ENCODE assay signal across 16 mouse cellular contexts in the genomic region with DNA sequence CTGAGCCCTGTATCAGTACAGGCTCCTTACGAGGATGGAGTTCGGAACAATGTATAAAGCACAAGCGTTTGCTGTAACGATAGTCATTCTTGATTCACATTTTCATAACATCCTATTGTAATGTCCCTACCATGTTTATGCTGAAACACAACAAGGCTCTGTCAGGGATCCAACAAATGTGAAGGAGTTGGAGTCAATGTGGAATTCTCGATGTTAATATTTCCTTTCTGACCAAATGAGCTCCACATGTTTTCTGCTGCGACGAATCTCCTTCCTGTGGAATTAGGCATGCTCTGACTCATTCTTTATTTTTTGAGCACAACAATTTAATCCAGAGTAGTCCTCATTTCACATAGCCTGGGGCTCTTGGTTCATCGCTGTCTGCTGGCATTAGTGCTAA.
DNase-seq lines count a peak whose midpoint lies in the region; ATAC-seq and TF ChIP-seq lines count a peak whose summit lies in the region.
"Had no signal": no experiment of that assay in that cellular context is flagged by ENCODE, and none has a peak within 500 bp of the region (broad histone marks: within the 10 kb centered on the region; RNA-seq: fewer than 3 reads in every experiment).

No protein-coding gene starts in this region.

- H3K4me1 ChIP-seq in midbrain, postnatal 0 days (ENCODE audit: insufficient read depth, low read length), result no peaks in the 10 kb centered on the region
- no peaks in the 10 kb centered on the region for H3K4me1 ChIP-seq in midbrain, embryonic 14.5 days (ENCODE audit: control insufficient read depth, insufficient read depth, low read length)
- peaks cover 5% of the 10 kb centered on the region; the same call in 1 of the 2 replicates for H3K4me1 ChIP-seq in embryonic facial prominence, embryonic 15.5 days
- no peaks in the 10 kb centered on the region for H3K4me1 ChIP-seq in kidney, embryonic 14.5 days (ENCODE audit: control insufficient read depth, insufficient read depth, low read length)
- H3K4me1 ChIP-seq in stomach, postnatal 0 days (replicated peaks; ENCODE audit: control insufficient read depth, insufficient read depth), result no peaks in the 10 kb centered on the region
- no peaks in the 10 kb centered on the region for H3K4me1 ChIP-seq in liver, postnatal 0 days (ENCODE audit: insufficient read depth)
- H3K4me1 ChIP-seq: forebrain, embryonic 13.5 days; heart, embryonic 15.5 days; hindbrain, embryonic 13.5 days; kidney, embryonic 15.5 days; liver, embryonic 12.5 days; midbrain, embryonic 13.5 days had no signal

- no peaks in the 10 kb centered on the region for H3K27me3 ChIP-seq in midbrain, postnatal 0 days (ENCODE audit: insufficient read depth, low read length)
- no peaks in the 10 kb centered on the region for H3K27me3 ChIP-seq in midbrain, embryonic 14.5 days (ENCODE audit: control insufficient read depth, insufficient read depth, low read length)
- no peaks in the 10 kb centered on the region for H3K27me3 ChIP-seq in embryonic facial prominence, embryonic 15.5 days
- H3K27me3 ChIP-seq in kidney, embryonic 14.5 days (ENCODE audit: control insufficient read depth, insufficient read depth, low read length), result no peaks in the 10 kb centered on the region
- H3K27me3 ChIP-seq in stomach, postnatal 0 days (ENCODE audit: control insufficient read depth, insufficient read depth, low read length), result no peaks in the 10 kb centered on the region
- no peaks in the 10 kb centered on the region for H3K27me3 ChIP-seq in liver, postnatal 0 days (ENCODE audit: insufficient read depth, low read length)
- H3K27me3 ChIP-seq: forebrain, embryonic 13.5 days; heart, embryonic 15.5 days; hindbrain, embryonic 13.5 days; kidney, embryonic 15.5 days; liver, embryonic 12.5 days; midbrain, embryonic 13.5 days had no signal

- ATAC-seq in midbrain, postnatal 0 days (ENCODE audit: low FRiP score), result no peak
- no peak for ATAC-seq in midbrain, embryonic 14.5 days (ENCODE audit: low FRiP score, low TSS enrichment)
- ATAC-seq in embryonic facial prominence, embryonic 15.5 days (ENCODE audit: insufficient number of reproducible peaks, low FRiP score, low TSS enrichment, low read depth), result peak; percentile 63
- no peak for ATAC-seq in kidney, embryonic 14.5 days (ENCODE audit: low FRiP score, low TSS enrichment)
- no peak for ATAC-seq in stomach, postnatal 0 days (ENCODE audit: low FRiP score, low TSS enrichment)
- ATAC-seq in liver, postnatal 0 days, result no peak
- ATAC-seq: forebrain, embryonic 13.5 days; liver, embryonic 12.5 days; midbrain, embryonic 13.5 days had no signal

- peak; percentile 3 for DNase-seq in heart, adult 8-10 months (ENCODE audit: low spot score)
- no peak for DNase-seq in heart, postnatal 25 days (ENCODE audit: low spot score)
- DNase-seq in midbrain, postnatal 0 days (ENCODE audit: low spot score), result no peak
- no peak for DNase-seq in midbrain, embryonic 14.5 days
- DNase-seq in stomach, postnatal 0 days (ENCODE audit: low spot score), result no peak
- DNase-seq in liver, postnatal 0 days, result no peak
- DNase-seq: cerebellum, adult 9-11 months; spleen, adult 18-20 months had no signal

- H3K27ac ChIP-seq in midbrain, postnatal 0 days (ENCODE audit: low read depth, low read length), result 0 out of 2 replicates have a peak overlapping the region, but pooled peaks have one; percentile 18
- no peak overlapping the region for H3K27ac ChIP-seq in midbrain, embryonic 14.5 days (replicated peaks; ENCODE audit: low read depth, low read length)
- H3K27ac ChIP-seq in embryonic facial prominence, embryonic 15.5 days (replicated peaks), result peak overlapping the region; percentile 83
- H3K27ac ChIP-seq in kidney, embryonic 14.5 days (ENCODE audit: low read depth, low read length), result no peak overlapping the region
- H3K27ac ChIP-seq in stomach, postnatal 0 days (replicated peaks), result no peak overlapping the region
- H3K27ac ChIP-seq in liver, postnatal 0 days (ENCODE audit: low read depth), result no peak overlapping the region
- H3K27ac ChIP-seq: forebrain, embryonic 13.5 days; heart, embryonic 15.5 days; hindbrain, embryonic 13.5 days; kidney, embryonic 15.5 days; liver, embryonic 12.5 days; midbrain, embryonic 13.5 days had no signal

- WGBS in midbrain, postnatal 0 days, result 81% methylated on average over 8 of the region's 8 CpGs
- WGBS in midbrain, embryonic 14.5 days, result 87% methylated on average over 8 of the region's 8 CpGs
- 35% methylated on average over 8 of the region's 8 CpGs for WGBS in embryonic facial prominence, embryonic 15.5 days
- 88% methylated on average over 8 of the region's 8 CpGs for WGBS in kidney, embryonic 14.5 days
- 50% methylated on average over 8 of the region's 8 CpGs for WGBS in stomach, postnatal 0 days
- WGBS in liver, postnatal 0 days (ENCODE audit: insufficient replicate concordance), result 79% methylated on average over 8 of the region's 8 CpGs

- intact Hi-C loops in heart, postnatal 25 days (cut with DNase I), result loop anchor here (5.0 to 10.0 kb wide), 2 partner anchors 359 to 959 kb away; no protein-coding TSS in a partner anchor

- no peak overlapping the region for H3K4me2 ChIP-seq in midbrain, postnatal 0 days (ENCODE audit: low read depth, low read length, poor library complexity, severe bottlenecking)
- H3K4me2 ChIP-seq in midbrain, embryonic 14.5 days (ENCODE audit: low read length), result no peak overlapping the region
- no peak overlapping the region for H3K4me2 ChIP-seq in embryonic facial prominence, embryonic 15.5 days (replicated peaks)
- H3K4me2 ChIP-seq in kidney, embryonic 14.5 days (replicated peaks; ENCODE audit: low read depth, low read length), result no peak overlapping the region
- no peak overlapping the region for H3K4me2 ChIP-seq in stomach, postnatal 0 days (replicated peaks; ENCODE audit: low read depth)
- no peak overlapping the region for H3K4me2 ChIP-seq in liver, postnatal 0 days (ENCODE audit: low read depth, low read length)
- H3K4me2 ChIP-seq: forebrain, embryonic 13.5 days; heart, embryonic 15.5 days; hindbrain, embryonic 13.5 days; kidney, embryonic 15.5 days; liver, embryonic 12.5 days; midbrain, embryonic 13.5 days had no signal

- H3K36me3 ChIP-seq in midbrain, postnatal 0 days (ENCODE audit: insufficient read depth, low read length), result no peaks in the 10 kb centered on the region
- H3K36me3 ChIP-seq in midbrain, embryonic 14.5 days (ENCODE audit: control insufficient read depth, insufficient read depth, low read length), result no peaks in the 10 kb centered on the region
- H3K36me3 ChIP-seq in embryonic facial prominence, embryonic 15.5 days, result no peaks in the 10 kb centered on the region
- H3K36me3 ChIP-seq in kidney, embryonic 14.5 days (ENCODE audit: control insufficient read depth, insufficient read depth, low read length), result no peaks in the 10 kb centered on the region
- H3K36me3 ChIP-seq in stomach, postnatal 0 days (ENCODE audit: control insufficient read depth, insufficient read depth, low read length), result no peaks in the 10 kb centered on the region
- no peaks in the 10 kb centered on the region for H3K36me3 ChIP-seq in liver, postnatal 0 days (replicated peaks; ENCODE audit: insufficient read depth, low read length)
- H3K36me3 ChIP-seq: heart, embryonic 15.5 days; hindbrain, embryonic 13.5 days; kidney, embryonic 15.5 days; liver, embryonic 12.5 days; midbrain, embryonic 13.5 days had no signal

- no peak overlapping the region for H3K4me3 ChIP-seq in midbrain, postnatal 0 days (ENCODE audit: low read depth, low read length)
- no peak overlapping the region for H3K4me3 ChIP-seq in midbrain, embryonic 14.5 days (replicated peaks; ENCODE audit: low read depth, low read length)
- H3K4me3 ChIP-seq in embryonic facial prominence, embryonic 15.5 days (replicated peaks), result no peak overlapping the region
- no peak overlapping the region for H3K4me3 ChIP-seq in kidney, embryonic 14.5 days (ENCODE audit: low read length)
- H3K4me3 ChIP-seq in stomach, postnatal 0 days (ENCODE audit: low read depth, low read length), result no peak overlapping the region
- H3K4me3 ChIP-seq in liver, postnatal 0 days (ENCODE audit: low read depth, low read length), result no peak overlapping the region
- H3K4me3 ChIP-seq: forebrain, embryonic 13.5 days; heart, embryonic 15.5 days; hindbrain, embryonic 13.5 days; kidney, embryonic 15.5 days; liver, embryonic 12.5 days; midbrain, embryonic 13.5 days had no signal

- no peak overlapping the region for H3K9ac ChIP-seq in midbrain, postnatal 0 days (replicated peaks; ENCODE audit: low read length, poor library complexity, severe bottlenecking)
- no peak overlapping the region for H3K9ac ChIP-seq in midbrain, embryonic 14.5 days (replicated peaks; ENCODE audit: low read length)
- H3K9ac ChIP-seq in embryonic facial prominence, embryonic 15.5 days, result no peak overlapping the region
- no peak overlapping the region for H3K9ac ChIP-seq in kidney, embryonic 14.5 days (ENCODE audit: low read depth, low read length)
- H3K9ac ChIP-seq in stomach, postnatal 0 days (ENCODE audit: low read length), result no peak overlapping the region
- no peak overlapping the region for H3K9ac ChIP-seq in liver, postnatal 0 days (replicated peaks)
- H3K9ac ChIP-seq: forebrain, embryonic 13.5 days; heart, embryonic 15.5 days; hindbrain, embryonic 13.5 days; kidney, embryonic 15.5 days; liver, embryonic 12.5 days; midbrain, embryonic 13.5 days had no signal

- no peak for TF ChIP-seq EP300 in stomach, postnatal 0 days (optimal IDR thresholded peaks at IDR 0.05)
- no peak for TF ChIP-seq EP300 in liver, postnatal 0 days (IDR thresholded peaks at IDR 0.05; ENCODE audit: low read depth)

- TF ChIP-seq CTCF in midbrain, postnatal 0 days (IDR thresholded peaks at IDR 0.05), result no peak
- TF ChIP-seq CTCF in stomach, postnatal 0 days (IDR thresholded peaks at IDR 0.05; ENCODE audit: low read depth), result no peak
- no peak for TF ChIP-seq CTCF in liver, postnatal 0 days (IDR thresholded peaks at IDR 0.05; ENCODE audit: low read depth)

- no peaks in the 10 kb centered on the region for H3K9me3 ChIP-seq in midbrain, postnatal 0 days (ENCODE audit: low read length)
- no peaks in the 10 kb centered on the region for H3K9me3 ChIP-seq in midbrain, embryonic 14.5 days (ENCODE audit: control insufficient read depth, low read length)
- H3K9me3 ChIP-seq in embryonic facial prominence, embryonic 15.5 days (replicated peaks), result no peaks in the 10 kb centered on the region
- H3K9me3 ChIP-seq in kidney, embryonic 14.5 days (ENCODE audit: control insufficient read depth, low read length), result no peaks in the 10 kb centered on the region
- no peaks in the 10 kb centered on the region for H3K9me3 ChIP-seq in stomach, postnatal 0 days (ENCODE audit: control insufficient read depth, low read length)
- no peaks in the 10 kb centered on the region for H3K9me3 ChIP-seq in liver, postnatal 0 days (ENCODE audit: low read length)
- H3K9me3 ChIP-seq: forebrain, embryonic 13.5 days; heart, embryonic 15.5 days; hindbrain, embryonic 13.5 days; kidney, embryonic 15.5 days; liver, embryonic 12.5 days; midbrain, embryonic 13.5 days had no signal

Comparison
In these comparisons a context has a peak if more than half of its experiments do, and no peak if none do; other contexts are left out.
1. H3K27ac ChIP-seq: peak in midbrain, postnatal 0 days (single experiment) and embryonic facial prominence, embryonic 15.5 days (single experiment); none in midbrain, embryonic 14.5 days (single experiment), kidney, embryonic 14.5 days (single experiment), stomach, postnatal 0 days (single experiment) and liver, postnatal 0 days (single experiment).